Mouse (Mus musculus) stomach, postnatal 0 days (tissue): Measurements from ENCODE around the gene Olfr107.

Experiments used
- CTCF ChIP-seq: IDR thresholded peaks from 2 replicates; pipeline ENCODE4 v1.5.1; 2016; ENCODE audit warnings: antibody characterized with exemption, low read depth, mild to moderate bottlenecking, moderate library complexity
- EP300 ChIP-seq: optimal IDR thresholded peaks from 2 replicates; pipeline ENCODE3; 2016; ENCODE audit warnings: antibody characterized with exemption

GRCm38 (mm10) chr17:37445180-37445579, 46.2 kb downstream of the Olfr107 start, which contains the start of gene Olfr108:
- TF ChIP-seq CTCF (no peak), EP300 (no peak)
